ENCODE assay signal across 28 mouse cellular contexts in genomic region chr6:96284590-96284989, GRCm38 (mm10).
DNase-seq lines count a peak whose midpoint lies in the region; ATAC-seq lines count a peak whose summit lies in the region.
"Had no signal": no experiment of that assay in that cellular context is flagged by ENCODE, and none has a peak within 500 bp of the region (broad histone marks: within the 10 kb centered on the region; RNA-seq: fewer than 3 reads in every experiment).

No protein-coding gene starts in this region.

- H3K9me3 ChIP-seq in forebrain, embryonic 14.5 days (replicated peaks; ENCODE audit: control insufficient read depth, low read length), result no peaks in the 10 kb centered on the region
- no peaks in the 10 kb centered on the region for H3K9me3 ChIP-seq in forebrain, embryonic 10.5 days
- H3K9me3 ChIP-seq in hindbrain, embryonic 10.5 days, result no peaks in the 10 kb centered on the region
- no peaks in the 10 kb centered on the region; the same call in 1 of the 2 replicates for H3K9me3 ChIP-seq in hindbrain, embryonic 14.5 days (ENCODE audit: control insufficient read depth, low read length)
- H3K9me3 ChIP-seq in neural tube, embryonic 11.5 days (ENCODE audit: control insufficient read depth, low read length), result no peaks in the 10 kb centered on the region
- H3K9me3 ChIP-seq: embryonic facial prominence, embryonic 10.5 days; embryonic facial prominence, embryonic 13.5 days; hindbrain, embryonic 15.5 days; intestine, embryonic 15.5 days had no signal

- H3K27me3 ChIP-seq in forebrain, embryonic 14.5 days (replicated peaks; ENCODE audit: control insufficient read depth, insufficient read depth, low read length), result no peaks in the 10 kb centered on the region
- H3K27me3 ChIP-seq in forebrain, embryonic 10.5 days (ENCODE audit: poor library complexity, severe bottlenecking), result peaks cover 6% of the 10 kb centered on the region; the same call in 1 of the 2 replicates
- H3K27me3 ChIP-seq in hindbrain, embryonic 10.5 days (ENCODE audit: insufficient read depth, poor library complexity, severe bottlenecking), result no peaks in the 10 kb centered on the region
- no peaks in the 10 kb centered on the region for H3K27me3 ChIP-seq in hindbrain, embryonic 14.5 days (ENCODE audit: control insufficient read depth, insufficient read depth, low read length)
- H3K27me3 ChIP-seq in neural tube, embryonic 11.5 days (ENCODE audit: control insufficient read depth, insufficient read depth, low read length), result no peaks in the 10 kb centered on the region
- H3K27me3 ChIP-seq: CH12.LX; embryonic facial prominence, embryonic 13.5 days; hindbrain, embryonic 15.5 days; intestine, embryonic 15.5 days; Patski had no signal

- no peak overlapping the region for H3K27ac ChIP-seq in forebrain, embryonic 14.5 days (ENCODE audit: low read depth, low read length)
- H3K27ac ChIP-seq in forebrain, embryonic 10.5 days, result no peak overlapping the region
- no peak overlapping the region for H3K27ac ChIP-seq in hindbrain, embryonic 10.5 days
- H3K27ac ChIP-seq in hindbrain, embryonic 14.5 days, result no peak overlapping the region
- H3K27ac ChIP-seq in neural tube, embryonic 11.5 days (ENCODE audit: low read depth, low read length), result no peak overlapping the region
- H3K27ac ChIP-seq: embryonic facial prominence, embryonic 10.5 days; embryonic facial prominence, embryonic 13.5 days; gastrocnemius, adult 2 months; hindbrain, embryonic 15.5 days; intestine, embryonic 15.5 days had no signal

- no peaks in the 10 kb centered on the region for H3K4me1 ChIP-seq in forebrain, embryonic 14.5 days (ENCODE audit: control insufficient read depth, insufficient read depth, low read length)
- peaks cover 29% of the 10 kb centered on the region for H3K4me1 ChIP-seq in forebrain, embryonic 10.5 days
- peaks cover 26% of the 10 kb centered on the region for H3K4me1 ChIP-seq in hindbrain, embryonic 10.5 days (replicated peaks)
- H3K4me1 ChIP-seq in hindbrain, embryonic 14.5 days (replicated peaks; ENCODE audit: control insufficient read depth, insufficient read depth, low read length), result no peaks in the 10 kb centered on the region
- no peaks in the 10 kb centered on the region for H3K4me1 ChIP-seq in neural tube, embryonic 11.5 days (ENCODE audit: control insufficient read depth, insufficient read depth, low read length)
- H3K4me1 ChIP-seq: embryonic facial prominence, embryonic 13.5 days; intestine, embryonic 15.5 days had no signal

- WGBS in forebrain, embryonic 14.5 days, result 16% methylated on average over 4 of the region's 4 CpGs
- 47% methylated on average over 4 of the region's 4 CpGs for WGBS in forebrain, embryonic 10.5 days
- WGBS in hindbrain, embryonic 10.5 days, result 24% methylated on average over 4 of the region's 4 CpGs
- WGBS in hindbrain, embryonic 14.5 days, result 22% methylated on average over 4 of the region's 4 CpGs
- WGBS in neural tube, embryonic 11.5 days, result 44% methylated on average over 4 of the region's 4 CpGs

- no peak overlapping the region for H3K9ac ChIP-seq in forebrain, embryonic 14.5 days (ENCODE audit: low read length)
- H3K9ac ChIP-seq in hindbrain, embryonic 14.5 days, result no peak overlapping the region
- no peak overlapping the region for H3K9ac ChIP-seq in neural tube, embryonic 11.5 days (ENCODE audit: low read length)
- H3K9ac ChIP-seq: embryonic facial prominence, embryonic 13.5 days; hindbrain, embryonic 15.5 days; intestine, embryonic 15.5 days had no signal

- H3K36me3 ChIP-seq in forebrain, embryonic 14.5 days (ENCODE audit: control insufficient read depth, insufficient read depth, low read length), result no peaks in the 10 kb centered on the region
- no peaks in the 10 kb centered on the region for H3K36me3 ChIP-seq in forebrain, embryonic 10.5 days (replicated peaks)
- H3K36me3 ChIP-seq in hindbrain, embryonic 10.5 days, result no peaks in the 10 kb centered on the region
- no peaks in the 10 kb centered on the region for H3K36me3 ChIP-seq in hindbrain, embryonic 14.5 days (replicated peaks; ENCODE audit: control insufficient read depth, insufficient read depth)
- no peaks in the 10 kb centered on the region for H3K36me3 ChIP-seq in neural tube, embryonic 11.5 days (ENCODE audit: control insufficient read depth, insufficient read depth, low read length)
- H3K36me3 ChIP-seq: embryonic facial prominence, embryonic 10.5 days; embryonic facial prominence, embryonic 13.5 days; G1E; hindbrain, embryonic 15.5 days; intestine, embryonic 15.5 days had no signal

- H3K4me2 ChIP-seq in forebrain, embryonic 14.5 days (ENCODE audit: low read length), result no peak overlapping the region
- H3K4me2 ChIP-seq in hindbrain, embryonic 14.5 days (replicated peaks), result no peak overlapping the region
- no peak overlapping the region for H3K4me2 ChIP-seq in neural tube, embryonic 11.5 days (ENCODE audit: low read depth)
- H3K4me2 ChIP-seq: embryonic facial prominence, embryonic 13.5 days; heart, embryonic 11.5 days; hindbrain, embryonic 15.5 days; intestine, embryonic 15.5 days had no signal

- no peak for ATAC-seq in forebrain, embryonic 14.5 days
- no peak for ATAC-seq in hindbrain, embryonic 14.5 days (ENCODE audit: low FRiP score)
- ATAC-seq in neural tube, embryonic 11.5 days (ENCODE audit: insufficient read depth, low FRiP score, low TSS enrichment), result no peak
- ATAC-seq: intestine, embryonic 15.5 days; Patski had no signal

- no peak overlapping the region for H3K4me3 ChIP-seq in forebrain, embryonic 14.5 days (ENCODE audit: low read depth, low read length)
- no peak overlapping the region for H3K4me3 ChIP-seq in forebrain, embryonic 10.5 days
- no peak overlapping the region for H3K4me3 ChIP-seq in hindbrain, embryonic 10.5 days
- H3K4me3 ChIP-seq in hindbrain, embryonic 14.5 days (replicated peaks; ENCODE audit: low read length), result no peak overlapping the region
- no peak overlapping the region for H3K4me3 ChIP-seq in neural tube, embryonic 11.5 days (ENCODE audit: low read depth, low read length)
- H3K4me3 ChIP-seq: embryonic facial prominence, embryonic 10.5 days; embryonic facial prominence, embryonic 13.5 days; erythroblast, embryonic 14.5 days; gastrocnemius, adult 2 months; hindbrain, embryonic 15.5 days; intestine, embryonic 15.5 days had no signal

- peak; percentile 13 for DNase-seq in forebrain, embryonic 14.5 days (ENCODE audit: low spot score)
- no peak for DNase-seq in forebrain, embryonic 10.5 days (ENCODE audit: extremely low spot score, low spot score)
- peak; percentile 2 for DNase-seq in hindbrain, embryonic 10.5 days (ENCODE audit: low spot score)
- no peak for DNase-seq in hindbrain, embryonic 14.5 days (ENCODE audit: low spot score)
- DNase-seq in neural tube, embryonic 11.5 days (ENCODE audit: low spot score), result peak; percentile 24
- no peak for DNase-seq in neural tube, embryonic 10.5 days (ENCODE audit: extremely low spot score, low spot score)
- DNase-seq in ovary, postnatal 36 days (ENCODE audit: low spot score), result no peak
- DNase-seq: adrenal gland, adult 2 months; adrenal gland, postnatal 14 days; B cell, adult 2 months; cerebellum, adult 11-12 months; cerebellum, adult 8-10 months; cerebellum, postnatal 10 days; cerebellum, postnatal 36 days; embryo, embryonic 11 days; gastrocnemius, adult 2 months; gastrocnemius, postnatal 14 days; heart, adult 11 months; kidney, adult 11 months had no signal

Comparison
In these comparisons a context has a peak if more than half of its experiments do, and no peak if none do; other contexts are left out.
1. DNase-seq: peak in forebrain, embryonic 14.5 days (single experiment), hindbrain, embryonic 10.5 days (single experiment) and neural tube, embryonic 11.5 days (single experiment); none in forebrain, embryonic 10.5 days (single experiment), hindbrain, embryonic 14.5 days (single experiment), neural tube, embryonic 10.5 days (single experiment) and ovary, postnatal 36 days (single experiment).